Mouse (Mus musculus) heart, embryonic 11.5 days (tissue): ENCODE results near the gene Tmem204. TPM values are rescaled to one million over a fixed set of nuclear protein-coding genes. Genes with fewer than 3 reads are reported as not detected.
A peak's percentile ranks its signal among the peaks of the same experiment; 100 is the strongest.

Experiments
- ATAC-seq: fragments of 200-750 bp; cut with Nextera tagmentation; replicated peaks from 2 replicates; pipeline ENCODE4 v1.8.0; 2017; ENCODE audit warnings: moderate library complexity; ENCODE audit not compliant: insufficient number of reproducible peaks, low FRiP score, low TSS enrichment
- H3K27ac ChIP-seq: fragments of 300-500 bp; sonication (generic); 2 replicates; pipeline ENCODE4 v1.5.1; 2014; ENCODE audit warnings: mild to moderate bottlenecking, low read depth, low read length
- H3K27me3 ChIP-seq: fragments of 300-500 bp; sonication (generic); 2 replicates; pipeline ENCODE4 v1.6.1; 2014; ENCODE audit warnings: mild to moderate bottlenecking, low read length, mixed read lengths; ENCODE audit not compliant: control insufficient read depth, insufficient read depth
- H3K36me3 ChIP-seq: fragments of 300-500 bp; sonication (generic); 2 replicates; pipeline ENCODE4 v1.6.1; 2014; ENCODE audit warnings: mild to moderate bottlenecking, low read length, moderate library complexity, mixed read lengths; ENCODE audit not compliant: control insufficient read depth, insufficient read depth
- H3K4me1 ChIP-seq: fragments of 300-500 bp; sonication (generic); 2 replicates; pipeline ENCODE4 v1.6.1; 2014; ENCODE audit warnings: low read length; ENCODE audit not compliant: control insufficient read depth, insufficient read depth
- H3K4me2 ChIP-seq: fragments of 300-500 bp; sonication (generic); 2 replicates; pipeline ENCODE4 v1.6.1; 2014; ENCODE audit warnings: mild to moderate bottlenecking, moderate library complexity
- H3K4me3 ChIP-seq: fragments of 300-500 bp; sonication (generic); 2 replicates; pipeline ENCODE4 v1.5.1; 2014; ENCODE audit warnings: low read depth, low read length
- H3K9ac ChIP-seq: fragments of 300-500 bp; sonication (generic); 2 replicates; pipeline ENCODE4 v1.6.1; 2014; ENCODE audit warnings: mild to moderate bottlenecking, low read depth, low read length, moderate library complexity
- H3K9me3 ChIP-seq: fragments of 300-500 bp; sonication (generic); replicated peaks from 2 replicates; pipeline ENCODE4 v1.6.1; 2016; ENCODE audit warnings: low read length; ENCODE audit not compliant: control insufficient read depth
- WGBS: fragments of 180-500 bp; shearing (Covaris S2); extraction: QIAGEN DNeasy Blood & Tissue Kit; methylation state at CpG from one replicate; pipeline ENCODE4 v1.1.7; 2014; ENCODE audit not compliant: insufficient replicate concordance; 5-methylcytosine and 5-hydroxymethylcytosine counted together
- polyA plus RNA-seq: library from polyadenylated mRNA; unstranded; fragments of >200 nt; fragmentation: Nextera tagmentation; extraction: Ambion mirVana; gene quantifications from 2 replicates; pipeline ENCODE4 v1.2.1, GENCODE M21; 2014

Tmem204 gene
- polyA plus RNA-seq, 1 experiment from 2014 or later, result 14.4 TPM

DNA sequence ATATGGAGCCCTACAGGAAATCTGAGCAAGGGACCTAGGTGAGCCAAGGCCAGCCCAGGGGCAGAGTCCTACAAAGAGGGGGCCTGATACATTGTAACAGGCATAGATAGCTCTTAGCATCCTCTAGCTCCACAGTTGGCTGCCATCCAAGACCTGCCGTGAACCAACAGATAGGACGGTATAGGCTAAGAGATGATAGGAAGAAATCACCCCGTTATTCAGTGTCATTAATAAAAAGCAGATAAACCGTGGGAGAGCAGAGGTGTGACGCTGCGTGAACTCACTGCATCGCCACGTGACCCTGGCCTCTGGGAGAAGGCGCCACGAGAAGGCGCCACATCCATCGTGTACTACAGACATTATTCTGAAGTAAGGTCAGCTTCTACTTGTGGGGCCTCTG is 19.5 kb downstream of the Tmem204 start:
- H3K36me3 ChIP-seq, result 0 out of 2 replicates have a peak, but pooled peaks cover 4% of the 10 kb centered on the region
- ATAC-seq, result no peak
- H3K27ac ChIP-seq, result peak overlapping the region; percentile 10
- no peaks in the 10 kb centered on the region for H3K27me3 ChIP-seq
- peaks cover 19% of the 10 kb centered on the region for H3K4me1 ChIP-seq
- H3K4me2 ChIP-seq, result no peak overlapping the region
- 66% methylated on average over 12 of the region's 12 CpGs for WGBS
- no peak overlapping the region for H3K9ac ChIP-seq
- no peaks in the 10 kb centered on the region for H3K9me3 ChIP-seq
- H3K4me3 ChIP-seq, result no peak overlapping the region

- H3K9me3 ChIP-seq, result no peaks in the 10 kb centered on the region
- H3K27me3 ChIP-seq, result no peaks in the 10 kb centered on the region
- H3K4me3 ChIP-seq, result no peak overlapping the region
- no peak overlapping the region for H3K9ac ChIP-seq
- peaks cover 17% of the 10 kb centered on the region for H3K4me1 ChIP-seq
- 0 out of 2 replicates have a peak, but pooled peaks cover 4% of the 10 kb centered on the region for H3K36me3 ChIP-seq
- H3K4me2 ChIP-seq, result no peak overlapping the region
- no peak overlapping the region for H3K27ac ChIP-seq
- no peak for ATAC-seq
- WGBS, result 90% methylated on average over 4 of the region's 4 CpGs
These were observed 20.1 kb downstream of the Tmem204 start for GRCm38 (mm10) chr17:25063261-25063660.

DNA sequence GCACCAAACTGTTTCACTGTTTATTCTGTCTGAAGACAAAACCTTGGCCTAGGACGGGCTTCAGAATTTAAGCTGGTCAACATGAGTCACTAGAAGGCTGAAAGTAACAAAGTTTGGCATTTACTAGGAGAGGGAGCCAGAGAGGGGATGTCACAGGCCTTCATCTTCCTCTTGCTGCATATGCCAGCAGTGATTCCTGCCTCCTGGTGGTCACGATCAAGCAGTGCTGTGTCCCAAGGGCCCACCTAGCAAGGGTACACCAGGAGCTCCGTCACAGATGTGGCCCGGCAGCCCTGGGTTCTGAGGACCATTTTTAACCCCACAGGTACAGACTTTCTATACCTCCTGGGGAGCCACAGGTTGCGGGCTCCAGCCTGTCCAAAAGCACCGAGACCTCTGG is 26.4 kb downstream of the Tmem204 start:
- H3K9me3 ChIP-seq, result no peaks in the 10 kb centered on the region
- H3K27me3 ChIP-seq, result no peaks in the 10 kb centered on the region
- ATAC-seq, result no peak
- H3K9ac ChIP-seq, result no peak overlapping the region
- no peak overlapping the region for H3K27ac ChIP-seq
- H3K4me1 ChIP-seq, result no peaks in the 10 kb centered on the region
- H3K4me2 ChIP-seq, result no peak overlapping the region
- 87% methylated on average over 6 of the region's 6 CpGs for WGBS
- no peak overlapping the region for H3K4me3 ChIP-seq
- peaks cover 3% of the 10 kb centered on the region; the same call in 1 of the 2 replicates for H3K36me3 ChIP-seq

DNA sequence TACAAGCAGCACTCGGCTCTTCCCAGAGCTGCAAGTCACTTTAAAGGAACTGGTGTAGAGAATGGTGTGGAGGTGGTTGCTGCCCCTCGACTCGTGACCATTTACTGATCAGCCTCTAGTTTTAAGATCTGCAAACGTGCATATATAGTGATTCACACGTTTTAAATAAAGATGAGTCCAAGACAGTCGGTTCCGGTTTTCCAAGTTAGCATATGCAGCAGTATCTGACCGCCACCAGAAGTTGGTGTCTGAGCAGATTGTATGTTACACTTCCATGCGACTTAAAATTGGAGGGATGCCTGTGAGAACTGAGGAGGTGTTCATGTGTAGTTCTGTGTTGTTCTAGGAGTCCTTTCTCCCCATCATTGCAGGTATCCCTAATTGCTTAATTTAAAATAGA is 30.1 kb downstream of the Tmem204 start:
- Histone ChIP-seq H3K36me3 (no peaks in the 10 kb centered on the region; the same call in 1 of the 2 replicates), H3K27me3 (no peaks in the 10 kb centered on the region), H3K9ac (no peak overlapping the region), H3K4me1 (no peaks in the 10 kb centered on the region), H3K27ac (no peak overlapping the region), H3K9me3 (no peaks in the 10 kb centered on the region), H3K4me3 (no peak overlapping the region), H3K4me2 (no peak overlapping the region)
- ATAC-seq, result no peak
- 79% methylated on average over 9 of the region's 9 CpGs for WGBS

DNA sequence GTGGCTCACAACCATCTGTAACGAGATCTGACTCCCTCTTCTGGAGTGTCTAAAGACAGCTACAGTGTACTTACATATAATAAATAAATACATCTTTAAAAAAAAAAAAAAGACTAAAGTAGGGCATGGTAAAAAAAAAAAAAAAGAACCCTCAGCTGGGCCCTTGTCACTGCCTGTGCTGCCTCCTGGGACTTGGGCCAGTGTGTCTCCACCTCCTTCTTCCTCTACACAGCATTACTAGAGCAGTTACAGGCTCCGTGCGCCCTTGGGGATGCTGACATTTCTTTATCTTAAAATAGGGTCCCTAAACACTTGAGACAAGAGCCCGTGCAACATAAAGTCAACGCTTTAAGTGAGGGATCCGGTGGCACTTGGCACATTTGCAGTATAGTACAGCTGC is 36.2 kb downstream of the Tmem204 start:
- H3K4me3 ChIP-seq, result no peak overlapping the region
- peaks cover 3% of the 10 kb centered on the region; the same call in 1 of the 2 replicates for H3K36me3 ChIP-seq
- no peak overlapping the region for H3K27ac ChIP-seq
- no peak overlapping the region for H3K9ac ChIP-seq
- H3K9me3 ChIP-seq, result no peaks in the 10 kb centered on the region
- H3K4me1 ChIP-seq, result no peaks in the 10 kb centered on the region
- H3K27me3 ChIP-seq, result no peaks in the 10 kb centered on the region
- no peak for ATAC-seq
- H3K4me2 ChIP-seq, result no peak overlapping the region
- WGBS, result 53% methylated on average over 5 of the region's 6 CpGs

DNA sequence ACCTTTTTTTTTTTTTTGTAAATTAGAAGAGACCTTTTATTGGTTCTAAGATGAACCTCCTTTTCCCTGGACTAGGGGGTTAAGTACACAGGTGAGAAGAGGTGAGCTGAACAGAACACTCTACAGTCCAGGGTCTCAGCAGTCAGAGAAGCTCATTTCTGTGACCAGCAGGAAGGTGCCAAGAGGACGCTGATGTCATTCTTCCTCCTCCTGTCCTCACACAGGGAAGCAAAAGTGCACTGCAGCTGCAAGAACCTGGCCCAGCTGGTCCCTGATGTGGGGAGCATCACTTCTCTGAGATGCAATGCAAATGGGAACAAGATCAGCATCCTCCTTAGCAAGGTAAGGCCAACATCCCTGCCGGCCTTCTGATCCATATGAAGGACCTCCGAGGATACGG is 38.1 kb downstream of the Tmem204 start:
- no peak for ATAC-seq

DNA sequence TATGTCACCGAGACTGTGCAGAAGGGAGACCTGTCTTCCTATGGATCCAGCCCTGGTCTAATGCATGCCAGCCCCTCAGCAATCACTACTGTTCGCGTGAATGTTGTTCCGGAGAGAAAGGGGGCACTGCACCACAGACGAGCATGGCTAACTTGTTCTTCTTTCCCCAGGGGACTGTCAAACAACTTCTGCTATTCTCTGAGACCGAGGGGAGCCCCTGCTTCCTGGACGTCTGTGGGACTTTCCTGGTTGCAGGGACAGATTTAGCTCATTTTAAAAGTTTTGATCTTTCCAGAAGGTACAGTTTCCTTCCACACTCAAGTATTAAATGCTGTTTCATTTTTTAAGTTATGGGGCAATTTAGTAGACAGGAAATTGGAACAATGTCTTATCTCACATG is 38.5 kb downstream of the Tmem204 start:
- Histone ChIP-seq H3K9me3 (no peaks in the 10 kb centered on the region), H3K9ac (no peak overlapping the region), H3K4me1 (no peaks in the 10 kb centered on the region), H3K27ac (no peak overlapping the region), H3K36me3 (peaks cover 3% of the 10 kb centered on the region; the same call in 1 of the 2 replicates), H3K4me3 (no peak overlapping the region), H3K4me2 (no peak overlapping the region), H3K27me3 (no peaks in the 10 kb centered on the region)
- WGBS, result 69% methylated on average over 7 of the region's 7 CpGs
- ATAC-seq, result no peak

More for the DNA sequence above, 38.1 kb downstream of the Tmem204 start:
- Histone ChIP-seq H3K4me2 (no peak overlapping the region), H3K27ac (no peak overlapping the region), H3K9ac (no peak overlapping the region), H3K36me3 (peaks cover 3% of the 10 kb centered on the region; the same call in 1 of the 2 replicates), H3K4me3 (no peak overlapping the region), H3K27me3 (no peaks in the 10 kb centered on the region), H3K4me1 (no peaks in the 10 kb centered on the region), H3K9me3 (no peaks in the 10 kb centered on the region)
- 77% methylated on average over 4 of the region's 4 CpGs for WGBS

GRCm38 (mm10) chr17:25036183-25036582 is 47.2 kb downstream of the Tmem204 start:
- no peaks in the 10 kb centered on the region for H3K27me3 ChIP-seq
- no peak overlapping the region for H3K9ac ChIP-seq
- H3K4me2 ChIP-seq, result no peak overlapping the region
- H3K4me1 ChIP-seq, result no peaks in the 10 kb centered on the region
- ATAC-seq, result no peak
- 0 out of 2 replicates have a peak, but pooled peaks cover 3% of the 10 kb centered on the region for H3K36me3 ChIP-seq
- H3K4me3 ChIP-seq, result no peak overlapping the region
- WGBS, result 48% methylated on average over 4 of the region's 4 CpGs
- H3K27ac ChIP-seq, result no peak overlapping the region
- H3K9me3 ChIP-seq, result no peaks in the 10 kb centered on the region
